Mouse (Mus musculus): ENCODE data around the gene Trak1.

GRCm38 (mm10) chr9:121405792-121406191 lies 108.5 kb downstream of the Trak1 start:
- no peak for TF ChIP-seq CTCF (conservative IDR thresholded peaks at IDR 0.05; ENCODE audit: low read length)
- TF ChIP-seq NANOG (IDR thresholded peaks at IDR 0.05; ENCODE audit: borderline replicate concordance, low read length): no peak

Measured in E14TG2a.4 (cell line).